Mouse (Mus musculus): Measurements from ENCODE around the gene Fchsd2.

DNA sequence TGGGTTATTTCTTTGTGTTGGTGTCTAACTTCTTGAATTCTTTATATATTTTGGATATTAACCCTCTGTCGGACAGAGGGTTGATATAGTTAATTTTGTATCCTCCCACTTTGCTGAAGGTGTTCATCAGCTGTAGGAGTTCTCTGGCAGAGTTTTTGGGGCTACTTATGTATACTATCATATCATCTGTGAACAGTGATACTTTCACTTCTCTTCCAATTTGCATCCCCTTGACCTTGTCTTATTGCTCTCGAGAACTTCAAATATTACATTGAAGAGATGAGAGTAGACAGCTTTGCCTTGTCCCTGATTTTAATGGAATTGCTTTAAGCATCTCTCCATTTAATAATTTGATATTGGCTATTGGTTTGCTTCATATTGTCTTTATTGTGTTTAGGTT lies 130.8 kb downstream of the Fchsd2 start:
- TF ChIP-seq CTCF (IDR thresholded peaks at IDR 0.05; ENCODE audit: low read depth, low read length) (no peak), GATA1 (IDR thresholded peaks at IDR 0.05; ENCODE audit: borderline replicate concordance, low read length) (no peak), POLR2AphosphoS5 (IDR thresholded peaks at IDR 0.05; ENCODE audit: insufficient replicate concordance, low read depth, low read length) (no peak)

Measured in G1E (cell line).